Mouse (Mus musculus) cerebellum, postnatal 14 days (tissue): ENCODE results near the gene Zfp503.

ENCODE experiments used
- DNase-seq, 2 experiments: peaks; one replicate each; pipeline ENCODE4 v3.0.0; 2021; ENCODE audit warnings: mixed read lengths in 2 of 2

Gene Zfp503

DNA sequence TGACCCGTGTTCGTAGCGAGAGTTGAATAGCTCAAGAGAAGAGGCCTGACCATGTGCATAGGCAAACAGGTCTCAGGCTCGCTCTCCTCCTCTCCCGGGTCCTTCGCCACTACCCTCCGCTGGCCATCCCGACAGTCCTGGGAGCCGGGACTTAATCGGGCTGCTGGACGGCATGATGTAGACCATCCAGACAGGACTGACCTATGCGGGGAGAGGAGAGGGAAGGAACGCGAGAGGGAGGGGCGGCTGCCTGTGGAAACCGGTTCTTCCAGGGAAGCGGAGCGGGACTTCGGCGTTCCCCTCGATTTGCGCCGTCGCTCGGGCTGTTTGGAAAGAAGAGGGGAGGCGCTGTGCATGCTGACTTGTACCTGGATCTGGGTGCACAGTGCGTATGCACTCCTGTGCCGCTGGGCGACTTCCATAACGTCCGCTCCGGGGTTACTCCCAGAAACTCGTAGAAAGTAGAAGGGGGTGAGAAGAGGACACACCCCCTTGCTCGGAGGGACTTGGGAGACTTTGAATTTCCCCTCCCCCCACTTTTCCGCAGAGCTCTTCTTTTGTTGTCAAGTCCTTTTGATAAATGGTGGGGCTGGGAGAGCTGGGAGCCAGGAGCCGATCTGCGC, at the start of gene Zfp503:
TSS of gene Zfp503 (minus strand) at position 311 of the 623 bp plus-strand sequence.
- peak in 1 of 2 experiments; percentile 28 for DNase-seq

DNA sequence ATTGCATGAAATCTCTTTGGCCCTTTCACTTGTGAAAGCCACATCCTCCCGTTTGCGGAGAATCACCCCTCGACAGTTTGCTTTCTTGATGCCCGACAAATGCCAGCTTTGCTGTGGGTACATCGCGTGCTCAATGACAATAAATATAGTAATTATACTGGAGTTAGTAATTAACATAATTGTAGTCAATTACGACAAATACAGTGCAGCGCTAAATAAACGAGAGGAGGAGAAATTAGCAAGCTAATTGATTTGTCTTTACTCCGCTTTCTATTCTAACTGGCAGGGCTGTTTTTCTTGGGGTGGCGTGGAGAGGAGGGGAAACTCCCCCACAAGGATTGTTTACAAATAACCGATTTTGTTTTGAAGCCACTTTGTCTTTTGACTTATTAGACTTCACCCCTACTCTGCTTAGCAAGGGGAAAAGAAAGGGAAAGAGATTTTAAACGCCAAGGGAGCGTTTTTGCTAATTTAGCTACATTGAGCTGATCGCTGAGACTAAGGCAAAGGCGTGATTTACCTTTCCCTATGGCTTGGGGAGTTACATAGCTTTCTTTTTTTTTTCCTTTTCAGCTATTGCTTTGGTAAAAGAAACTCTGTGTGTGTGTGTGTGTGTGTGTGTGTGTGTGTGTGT, 48.2 kb upstream of the Zfp503 start:
- no peak for DNase-seq

DNA sequence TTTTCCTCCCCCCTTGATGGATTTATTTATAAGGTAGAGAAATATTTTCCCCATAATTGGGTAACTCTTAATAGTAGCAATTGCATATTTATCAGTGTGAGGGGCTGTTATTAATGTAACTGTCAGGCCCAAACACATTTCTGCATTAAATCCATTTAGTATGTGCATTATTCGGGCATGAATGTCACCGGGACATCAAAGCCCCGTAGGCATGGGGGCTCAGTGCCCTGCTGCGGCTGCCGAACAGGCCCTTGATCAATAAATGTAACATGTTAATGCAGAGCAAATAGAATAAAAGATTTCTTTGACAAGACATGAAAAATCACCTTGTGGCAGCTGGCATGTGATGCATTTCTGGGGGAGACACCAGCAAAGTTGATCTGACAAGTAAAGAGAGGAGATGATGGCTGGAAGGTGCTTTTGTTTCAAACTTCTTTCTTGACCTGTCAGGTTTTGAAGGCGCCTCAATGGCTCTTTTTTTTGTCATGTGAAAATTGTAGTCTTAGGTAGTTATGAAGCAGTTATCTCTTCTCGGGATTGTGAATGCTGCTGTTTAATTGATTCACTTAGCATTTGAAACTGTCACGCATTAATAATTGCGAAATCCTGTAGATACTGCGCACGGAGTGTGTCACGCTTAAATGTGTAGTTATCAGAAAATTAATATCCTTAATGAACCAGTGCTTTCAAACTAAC, 47.5 kb upstream of the Zfp503 start:
- DNase-seq, result no peak

DNA sequence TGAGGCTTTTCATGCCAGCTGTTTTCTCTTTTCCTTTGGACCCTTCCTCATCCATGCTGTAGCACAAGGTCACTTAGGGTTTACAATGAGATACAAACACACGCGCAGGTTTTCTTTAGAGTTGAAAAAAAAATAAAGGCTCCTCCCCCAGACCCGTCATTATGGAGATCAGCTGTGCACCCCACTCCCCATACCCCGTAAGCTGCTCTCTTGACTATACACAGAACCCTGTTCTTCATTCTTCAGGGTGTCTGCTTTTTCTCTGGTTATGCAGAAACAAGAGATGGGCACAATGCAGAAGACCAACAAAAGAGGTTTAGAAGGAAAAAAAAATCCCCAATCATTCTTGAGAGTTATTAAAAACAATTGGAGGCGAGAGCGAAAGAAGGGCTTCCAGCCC, 46.9 kb upstream of the Zfp503 start:
- no peak for DNase-seq

DNA sequence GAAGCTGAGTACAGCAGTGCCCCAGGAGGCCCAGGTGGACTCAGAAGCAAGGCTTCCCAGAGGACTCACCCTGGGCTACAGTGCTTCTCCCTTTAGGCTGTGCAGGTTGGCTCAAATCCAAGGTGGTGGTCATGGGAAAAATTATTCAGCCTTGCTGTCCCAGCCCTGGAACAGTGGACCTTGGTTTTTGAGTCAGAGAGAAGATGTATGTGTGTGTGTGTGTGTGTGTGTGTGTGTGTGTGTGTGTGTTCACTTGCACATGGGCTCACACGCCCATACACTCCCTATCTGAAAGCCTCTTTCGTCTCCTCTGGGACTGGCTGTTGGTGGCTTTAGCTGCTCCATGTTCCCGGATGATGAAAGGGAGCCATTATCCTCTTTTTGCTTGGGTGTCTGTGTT, 46.5 kb upstream of the Zfp503 start:
- DNase-seq, result peak; percentile 13 to 21

DNA sequence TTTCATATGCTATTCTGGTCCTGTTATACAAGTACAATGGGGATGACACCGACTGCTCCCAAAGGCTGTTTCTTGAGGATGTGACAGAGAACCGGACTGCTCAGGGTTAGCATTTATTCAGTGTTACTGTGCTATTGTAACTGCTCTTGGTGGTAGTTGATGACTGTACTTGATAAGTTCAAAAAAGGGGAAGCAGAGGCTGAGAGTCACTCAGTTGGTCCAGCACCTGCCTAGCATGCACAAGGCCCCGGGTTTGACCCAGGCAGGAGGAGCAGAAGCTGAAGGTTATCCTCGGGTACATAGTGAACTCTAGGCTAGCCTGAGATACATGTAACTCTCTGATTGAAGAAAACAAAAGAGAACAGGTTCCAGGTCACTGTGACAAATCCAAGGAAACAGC, 34.1 kb upstream of the Zfp503 start:
- no peak for DNase-seq

DNA sequence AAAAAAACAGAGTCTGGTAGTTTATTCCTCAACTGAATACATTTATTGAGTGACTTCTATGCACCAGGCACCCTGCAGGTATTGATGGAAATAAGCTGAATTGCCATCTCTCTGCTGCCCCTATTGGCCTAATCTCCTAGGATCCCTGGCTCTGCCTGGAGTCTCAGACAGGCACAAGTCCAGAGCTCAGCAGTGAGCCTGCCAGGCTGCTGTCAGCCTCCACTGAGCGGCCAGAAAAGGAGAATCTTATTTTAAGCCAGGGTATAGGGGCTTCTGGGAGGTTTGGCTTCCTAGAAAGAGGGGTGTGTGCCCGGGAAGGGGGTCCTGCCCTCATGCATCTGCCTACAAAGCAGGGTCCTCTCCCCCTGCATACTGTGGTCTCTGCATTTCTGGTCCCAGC, 31.5 kb upstream of the Zfp503 start:
- DNase-seq, result peak; percentile 85 to 86

DNA sequence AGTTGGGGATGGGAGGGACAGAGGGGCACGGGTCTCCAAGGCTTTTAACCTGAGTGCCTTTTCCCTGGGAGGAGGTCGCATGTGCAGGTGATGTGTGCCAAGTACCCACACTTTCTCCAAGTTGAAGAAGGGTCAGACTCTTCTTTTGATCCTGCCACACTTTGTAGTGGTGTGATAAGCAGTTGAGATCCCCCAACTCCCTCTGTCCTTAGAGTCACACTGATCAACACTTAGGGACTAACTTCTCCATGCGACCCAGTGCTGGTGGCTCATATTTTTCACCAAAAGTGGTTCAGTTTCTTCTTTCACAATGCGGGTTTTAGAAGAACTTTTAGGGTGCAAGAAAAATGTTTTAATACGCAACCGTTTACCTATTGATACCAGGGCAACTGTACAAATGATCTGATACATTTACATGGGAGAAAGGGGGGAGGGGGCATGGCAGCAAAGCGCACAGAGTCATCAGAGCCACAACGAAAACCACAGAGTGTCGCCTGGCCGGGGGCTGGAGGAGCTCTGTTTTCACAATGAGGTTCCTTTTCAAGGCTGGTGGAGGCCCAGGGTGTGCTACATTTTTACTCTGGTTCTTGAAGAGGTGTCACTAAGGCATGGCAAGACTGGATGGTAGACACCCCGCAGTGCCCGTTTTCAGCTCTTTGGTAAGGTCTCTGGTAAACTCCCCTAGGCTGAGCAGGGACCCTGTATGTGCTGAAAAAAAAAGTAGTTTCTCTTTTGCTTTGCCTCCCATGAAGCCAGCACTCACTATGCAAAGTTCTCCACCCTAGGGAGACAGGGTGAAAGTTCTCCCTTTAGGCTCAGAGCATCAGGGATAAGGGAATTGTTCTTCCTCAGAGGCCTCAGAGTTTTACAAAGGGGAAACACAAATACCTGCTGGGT, 30.8 kb upstream of the Zfp503 start:
- peak in 1 of 2 experiments; percentile 10 for DNase-seq

DNA sequence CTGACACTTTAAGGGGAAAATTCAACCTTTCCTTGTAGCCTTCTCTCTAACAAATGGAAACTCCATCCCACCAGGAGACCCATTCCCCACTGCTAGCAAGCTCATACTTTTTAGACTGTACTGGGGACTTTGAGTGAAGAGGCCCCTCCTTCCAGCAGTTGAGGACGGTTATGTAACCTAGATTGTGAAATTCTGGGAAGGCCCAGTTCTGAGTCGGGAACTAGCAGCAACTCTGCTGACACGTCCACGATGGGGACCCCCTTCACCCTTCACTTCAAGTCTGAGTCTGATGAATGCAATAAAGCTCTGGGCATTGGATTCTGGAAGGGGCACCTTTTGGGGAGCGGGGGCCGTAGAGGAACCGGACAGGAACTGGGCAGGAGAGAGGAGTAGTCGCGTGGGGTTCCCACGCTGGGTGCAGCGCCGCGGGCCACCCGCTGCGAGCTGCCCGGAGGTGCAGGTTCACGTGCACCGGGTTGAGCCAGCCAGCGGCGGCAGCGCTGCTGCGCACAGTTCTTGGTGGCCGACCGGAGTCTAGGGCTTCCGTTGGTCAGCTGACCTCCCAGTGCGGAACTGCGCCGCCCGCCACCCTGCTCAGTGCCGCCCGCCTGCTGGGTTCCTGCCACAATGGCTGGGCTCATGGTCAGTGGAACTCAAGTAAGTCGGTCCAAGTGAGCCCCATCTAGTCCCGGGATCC, 30.0 kb upstream of the Zfp503 start, which contains the start of gene Lrmda:
TSS of gene Lrmda (plus strand) at position 461 of the 697 bp plus-strand sequence.
- DNase-seq, result peak; percentile 20 to 30

DNA sequence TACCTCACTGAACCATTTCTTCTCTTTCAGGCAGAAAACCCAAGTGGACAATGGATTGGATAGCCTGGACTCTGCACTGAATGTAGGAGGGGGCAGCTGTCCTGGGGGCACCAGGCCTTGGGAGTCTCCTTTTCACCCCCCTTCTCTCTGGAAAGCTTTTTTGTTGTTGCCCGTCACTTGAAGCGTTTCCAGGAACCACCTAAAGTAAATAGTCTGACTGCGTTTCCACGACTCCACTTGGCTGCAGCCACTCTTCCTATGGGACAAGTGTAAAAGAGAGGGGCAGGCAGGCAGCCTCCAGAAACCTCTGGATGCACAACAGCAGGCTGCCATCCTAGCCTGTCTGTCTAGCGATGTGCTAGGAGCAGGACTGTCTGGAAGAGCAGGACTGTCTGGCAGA, 27.6 kb upstream of the Zfp503 start:
- DNase-seq, result no peak

DNA sequence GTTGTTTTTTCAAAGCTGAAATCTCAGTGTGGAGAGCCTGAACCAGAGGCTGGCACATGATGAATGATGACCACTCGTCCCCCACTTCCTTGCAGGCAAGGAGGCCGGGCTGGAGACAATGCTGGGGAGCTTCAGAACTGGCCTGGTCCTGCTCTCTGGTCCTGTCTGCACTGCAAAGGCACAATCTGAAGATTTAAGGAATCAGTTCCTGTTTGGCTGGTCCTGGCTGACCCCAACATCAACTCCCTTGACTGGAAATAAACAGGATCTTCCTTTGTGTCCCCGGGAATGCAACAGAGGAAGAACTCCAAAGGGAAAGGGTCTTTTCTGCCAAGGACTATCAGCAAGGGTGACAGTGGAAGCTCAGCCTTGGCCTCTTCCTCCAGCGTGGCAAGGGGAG, 25.4 kb upstream of the Zfp503 start:
- DNase-seq, result no peak

DNA sequence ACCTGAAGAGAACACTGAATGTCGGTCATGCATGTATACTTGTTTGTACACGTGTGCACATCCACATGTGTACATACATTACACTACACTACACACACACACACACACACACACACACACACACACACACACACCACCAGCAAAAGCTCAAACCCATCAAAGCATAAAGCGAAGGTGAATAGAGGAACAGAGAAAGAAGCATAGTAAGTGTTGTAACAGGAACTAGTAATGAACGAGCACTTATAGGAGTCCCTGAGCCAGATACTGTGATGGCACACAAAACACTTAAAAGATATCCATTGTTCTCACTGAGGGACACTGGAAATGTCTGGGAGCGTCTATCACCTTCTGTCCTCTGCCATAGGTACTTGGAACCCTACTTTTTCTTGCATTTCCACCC, 24.9 kb upstream of the Zfp503 start:
- DNase-seq, result no peak

DNA sequence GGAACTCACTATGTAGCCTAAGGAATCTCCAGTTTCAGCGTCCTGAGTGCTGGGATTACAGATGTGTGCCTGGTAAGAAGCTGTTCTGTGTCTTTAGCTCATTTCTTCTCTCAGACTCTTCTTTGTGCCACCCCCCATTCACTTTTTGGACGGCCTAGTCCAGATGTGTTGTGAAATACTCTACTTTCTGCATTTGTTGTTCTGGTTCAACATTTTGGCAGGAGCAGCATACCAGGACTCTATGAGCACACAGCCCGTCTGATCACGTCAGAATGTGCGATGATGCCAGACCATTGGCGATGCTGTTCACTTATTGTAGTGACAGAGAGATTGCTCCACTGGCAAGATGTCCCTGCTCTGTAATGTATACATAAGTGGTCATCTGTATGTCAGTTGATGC, 17.6 kb upstream of the Zfp503 start:
- DNase-seq, result no peak

DNA sequence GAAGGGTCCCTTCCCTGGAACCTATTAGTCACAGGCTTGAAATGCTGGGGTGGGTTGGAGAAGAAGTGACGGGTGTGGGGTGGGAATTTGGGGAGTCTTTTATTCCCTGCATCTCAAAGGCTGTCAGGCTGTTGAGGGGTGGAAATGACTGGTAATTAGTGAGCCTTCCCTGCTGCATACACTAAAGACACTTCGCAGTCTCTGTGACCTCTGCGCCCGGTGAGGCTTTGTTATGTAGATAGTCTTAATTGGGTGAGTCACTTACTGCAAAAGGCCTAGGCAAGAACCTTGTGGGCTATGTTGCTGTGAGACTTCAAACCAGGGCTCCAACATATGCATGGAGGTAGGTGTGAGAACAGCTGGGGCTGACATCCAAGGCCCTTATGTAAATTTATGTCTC, 15.5 kb upstream of the Zfp503 start:
- DNase-seq, result no peak

DNA sequence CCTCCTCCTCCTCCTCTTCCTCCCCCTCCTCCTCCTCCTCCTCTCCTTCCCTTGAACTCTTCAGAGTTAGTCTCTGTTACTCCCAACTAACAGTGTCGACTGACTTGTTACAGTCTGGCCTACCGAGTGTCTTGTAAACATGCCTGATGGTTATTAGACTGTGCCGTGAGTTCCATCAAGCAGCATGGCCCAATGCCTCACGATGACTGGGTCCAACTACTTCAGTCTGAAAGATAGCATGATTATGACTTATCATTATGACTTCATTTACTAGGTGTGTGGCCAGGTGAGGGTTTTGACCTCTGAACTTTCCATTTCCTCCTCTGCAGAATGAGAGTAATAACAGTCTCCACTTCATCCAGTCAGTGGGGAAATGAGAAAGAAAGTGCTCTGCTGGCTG, 14.2 kb upstream of the Zfp503 start:
- no peak for DNase-seq

DNA sequence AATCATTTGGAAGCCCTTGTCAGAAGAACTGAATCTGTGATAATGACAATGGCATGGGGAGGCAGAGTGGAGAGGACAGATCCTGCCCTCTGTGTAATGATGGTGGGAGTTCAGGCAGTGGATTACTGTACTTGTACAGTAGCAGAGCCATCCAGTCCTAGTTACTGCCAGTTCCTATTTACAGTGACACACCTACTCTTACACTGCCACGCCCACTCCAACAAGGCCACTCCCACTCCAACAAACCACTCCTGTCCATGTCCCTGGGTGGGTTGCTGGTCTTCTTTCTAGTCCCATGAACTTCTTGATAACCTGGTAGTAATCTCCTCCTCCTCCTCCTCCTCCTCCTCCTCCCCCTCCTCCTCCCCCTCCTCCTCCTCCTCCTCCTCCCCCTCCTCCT, 13.8 kb upstream of the Zfp503 start:
- DNase-seq, result no peak

DNA sequence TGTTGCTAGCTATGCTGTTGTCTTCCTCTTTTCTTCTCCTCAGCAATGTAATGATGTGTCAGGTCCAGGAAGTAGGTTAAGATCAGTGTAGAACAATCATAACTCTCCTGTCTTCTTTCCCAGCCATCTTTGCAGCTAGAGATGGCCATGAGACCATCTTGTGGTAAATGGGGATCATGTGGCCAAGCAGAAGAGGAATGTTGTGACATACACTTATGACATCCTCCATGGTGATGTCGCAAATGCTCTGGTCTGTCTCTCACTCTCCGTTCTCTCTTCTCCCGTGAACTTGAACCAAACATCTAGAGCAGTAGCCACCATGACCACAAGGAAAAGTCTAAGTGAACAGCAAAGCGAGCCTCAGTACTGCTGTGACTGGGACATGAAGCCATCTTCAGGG, 10.2 kb upstream of the Zfp503 start:
- DNase-seq, result no peak

DNA sequence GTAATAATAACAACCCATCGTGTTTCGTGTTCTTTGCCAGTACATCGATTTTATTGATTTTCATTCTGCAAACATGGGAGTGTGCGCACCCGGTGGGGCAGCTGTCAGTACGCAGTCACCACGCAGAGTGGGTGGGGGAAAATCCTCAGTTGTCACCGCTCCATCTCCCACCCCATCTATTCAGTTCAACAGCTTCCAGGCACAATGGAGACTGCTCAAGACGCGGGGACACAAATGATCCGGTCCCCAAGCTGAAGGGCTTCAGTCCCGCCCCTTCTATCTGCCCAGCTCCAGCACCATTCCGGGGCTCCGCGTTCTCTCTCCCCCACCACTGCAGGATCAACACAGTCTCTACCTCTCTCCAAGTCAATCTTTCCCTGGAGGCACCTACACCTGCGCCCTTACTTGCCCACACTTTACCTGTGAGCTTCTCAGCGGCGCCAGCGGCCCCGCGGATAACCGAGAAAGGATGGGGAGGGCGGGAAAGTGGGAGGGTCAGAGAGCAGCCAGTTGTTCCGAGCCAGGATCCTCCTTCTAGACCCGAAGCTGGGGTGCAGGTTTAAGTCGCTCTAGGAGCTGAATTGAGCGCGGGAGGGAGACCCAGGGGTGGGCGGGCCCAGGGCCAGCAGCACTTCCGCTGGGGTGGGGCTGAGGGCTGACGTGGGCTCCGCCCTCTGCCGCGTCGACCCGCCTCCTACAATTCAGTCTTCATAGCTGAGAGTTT, 5.8 kb upstream of the Zfp503 start:
- DNase-seq, result no peak

DNA sequence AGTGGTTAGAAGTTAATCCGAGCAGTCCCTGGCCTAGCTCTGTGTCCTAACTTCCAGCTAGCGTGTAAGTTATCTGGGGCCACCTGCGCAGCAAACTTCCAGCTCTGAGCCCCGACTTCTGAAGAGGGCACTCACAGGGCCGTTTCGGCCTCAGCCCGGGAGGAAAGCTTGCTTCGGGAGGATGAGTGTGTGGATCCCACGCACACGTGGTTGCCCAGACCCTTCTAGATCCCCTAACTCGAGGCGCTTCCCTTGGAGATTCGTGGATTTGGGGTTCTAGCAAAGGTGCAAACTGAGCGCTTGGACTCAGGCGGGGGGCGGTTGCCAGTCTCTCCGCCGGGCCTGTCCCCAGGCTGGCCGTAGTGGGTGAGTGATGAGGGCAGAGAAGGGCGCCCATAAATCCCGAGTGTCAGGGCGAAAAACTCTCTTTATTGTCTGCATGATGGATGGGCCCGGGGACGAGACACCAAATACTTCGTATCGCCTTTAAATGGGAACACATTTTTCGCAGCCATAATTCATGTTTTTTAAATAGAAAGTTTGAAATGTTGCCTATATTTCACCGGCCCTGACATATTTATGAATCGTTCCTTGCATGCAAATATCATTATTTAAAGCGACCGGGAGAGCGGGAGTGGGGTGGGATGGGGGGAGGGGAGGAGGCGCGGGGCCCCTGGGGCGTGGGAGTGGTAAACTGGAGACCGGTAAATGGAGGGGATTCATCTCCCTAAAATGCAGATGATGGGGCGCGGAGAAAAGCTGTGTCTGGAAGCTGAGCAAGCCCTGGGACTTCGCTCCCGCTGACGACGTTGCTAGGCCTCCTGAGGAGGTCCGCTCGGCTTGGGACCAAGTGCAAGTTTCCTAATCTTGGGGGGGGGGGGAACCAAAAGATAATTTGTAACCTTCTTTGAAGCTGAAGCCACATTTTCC, 4.9 kb upstream of the Zfp503 start:
- DNase-seq, result no peak

DNA sequence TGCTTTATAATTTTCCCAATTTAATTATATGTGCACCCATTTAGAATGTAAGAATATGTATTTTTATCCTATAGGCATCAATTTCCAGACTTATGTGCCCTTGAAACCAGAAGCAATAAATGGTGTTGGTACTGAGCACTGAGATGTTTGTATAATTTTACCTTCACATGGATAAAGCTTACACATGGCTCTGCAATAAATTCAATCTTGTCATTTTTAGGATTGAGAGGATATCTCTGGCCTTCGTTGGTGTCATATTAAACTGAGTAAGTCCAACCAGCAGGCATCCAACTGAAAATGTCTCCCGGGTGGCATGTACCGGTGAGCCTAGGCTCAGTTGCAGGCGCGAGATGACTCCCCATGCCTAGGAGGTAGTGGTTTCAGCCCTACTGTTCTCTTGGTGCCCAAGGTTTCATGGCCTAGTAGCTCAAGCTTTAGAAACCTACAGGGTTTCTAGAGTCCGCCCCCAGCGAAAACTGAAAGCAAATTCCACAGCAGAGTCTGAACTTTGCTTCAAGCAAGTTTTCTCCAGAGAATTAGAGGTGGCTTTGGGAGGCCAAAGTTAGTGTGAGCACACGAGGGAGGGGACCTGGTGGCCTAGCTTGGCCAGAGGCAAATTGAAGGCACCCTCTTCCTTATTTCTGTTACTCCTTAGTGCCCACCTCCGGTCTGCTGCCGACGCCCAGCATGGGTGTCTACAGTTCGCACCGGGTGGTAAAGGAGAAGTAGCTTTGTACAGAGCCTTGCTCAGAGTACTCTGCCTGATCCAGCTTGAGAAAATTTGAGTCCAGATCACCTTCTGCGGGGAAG, 4.1 kb upstream of the Zfp503 start:
- DNase-seq, result no peak
